Mouse (Mus musculus) heart, postnatal 0 days (tissue): Measurements from ENCODE around the gene Pou2f3. TPM values are rescaled to one million over a fixed set of nuclear protein-coding genes. Genes with fewer than 3 reads are reported as not detected.
A peak's percentile ranks its signal among the peaks of the same experiment; 100 is the strongest.

Experiments used
- ATAC-seq: fragments of 200-750 bp; cut with Nextera tagmentation; 2 replicates; pipeline ENCODE4 v1.8.0; 2017; ENCODE audit warnings: low read depth, moderate number of reproducible peaks, moderate library complexity; ENCODE audit not compliant: insufficient read depth
- DNase-seq: peaks from one replicate; pipeline ENCODE4 v3.0.0-alpha.2; 2016; ENCODE audit warnings: low spot score
- H3K27ac ChIP-seq: fragments of 300-500 bp; sonication (generic); 2 replicates; pipeline ENCODE4 v1.5.1; 2014; ENCODE audit warnings: low read depth, mild to moderate bottlenecking
- H3K27me3 ChIP-seq: fragments of 300-500 bp; sonication (generic); 2 replicates; pipeline ENCODE4 v1.6.1; 2014; ENCODE audit warnings: low read length, mixed read lengths; ENCODE audit not compliant: control insufficient read depth, insufficient read depth
- H3K36me3 ChIP-seq: fragments of 300-500 bp; sonication (generic); replicated peaks from 2 replicates; pipeline ENCODE4 v1.6.1; 2014; ENCODE audit warnings: low read length, mixed read lengths; ENCODE audit not compliant: control insufficient read depth, insufficient read depth
- H3K4me1 ChIP-seq: fragments of 300-500 bp; sonication (generic); 2 replicates; pipeline ENCODE4 v1.6.1; 2014; ENCODE audit warnings: antibody characterized with exemption; ENCODE audit not compliant: control insufficient read depth, insufficient read depth
- H3K4me2 ChIP-seq: fragments of 300-500 bp; sonication (generic); 2 replicates; pipeline ENCODE4 v1.6.1; 2014; ENCODE audit warnings: low read depth, mild to moderate bottlenecking, low read length, moderate library complexity
- H3K4me3 ChIP-seq: fragments of 300-500 bp; sonication (generic); 2 replicates; pipeline ENCODE4 v1.5.1; 2014; ENCODE audit warnings: low read depth, low read length
- H3K9ac ChIP-seq: fragments of 300-500 bp; sonication (generic); replicated peaks from 2 replicates; pipeline ENCODE4 v1.6.1; 2014; ENCODE audit warnings: low read depth, low read length, mixed read lengths
- H3K9me3 ChIP-seq: fragments of 300-500 bp; sonication (generic); replicated peaks from 2 replicates; pipeline ENCODE4 v1.6.1; 2016; ENCODE audit warnings: low read length; ENCODE audit not compliant: control insufficient read depth
- CTCF ChIP-seq: IDR thresholded peaks from 2 replicates; pipeline ENCODE4 v1.5.1; 2016; ENCODE audit warnings: antibody characterized with exemption, control low read depth, low read depth
- EP300 ChIP-seq: IDR thresholded peaks from 2 replicates; pipeline ENCODE4 v1.6.1; 2016; ENCODE audit warnings: antibody characterized with exemption, low read depth
- WGBS: fragments of 180-500 bp; shearing (Covaris S2); extraction: QIAGEN DNeasy Blood & Tissue Kit; methylation state at CpG from one replicate; pipeline ENCODE4 v1.1.7; 2014; 5-methylcytosine and 5-hydroxymethylcytosine counted together
- polyA plus RNA-seq: library from polyadenylated mRNA; unstranded; fragments of >200 nt; fragmentation: Nextera tagmentation; extraction: Ambion mirVana; gene quantifications from 2 replicates; pipeline ENCODE4 v1.2.1, GENCODE M21; 2015
- total RNA-seq: library from RNA; depleted of rRNA; stranded (reverse); fragments of >200 nt; gene quantifications from 2 replicates; pipeline ENCODE4 v1.2.3, GENCODE M21; 2014; ENCODE audit warnings: low replicate concordance

The Pou2f3 gene
- total and polyA plus RNA-seq, 2 experiments from 2014 or later: 0.08 TPM; not detected in 1

DNA sequence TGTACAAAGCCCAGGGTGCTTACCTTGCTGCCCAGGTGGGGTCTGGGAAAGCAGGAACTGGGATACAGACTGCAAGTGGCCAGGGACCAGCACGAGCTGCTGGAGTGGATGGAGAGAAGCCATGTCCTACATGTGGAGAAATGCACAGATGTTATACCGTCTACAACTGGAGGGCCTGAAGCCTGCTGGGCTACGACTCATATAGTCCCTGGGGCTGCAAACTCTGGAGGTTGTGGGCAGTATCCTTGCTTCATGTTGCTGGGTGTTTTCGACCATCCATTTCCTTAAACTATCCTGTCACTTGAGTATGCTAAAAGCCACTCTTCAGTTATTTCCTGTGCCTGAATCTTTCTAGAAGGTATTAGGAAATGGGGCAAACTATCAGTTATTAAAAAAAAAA lies 65.0 kb downstream of the Pou2f3 start:
- Histone ChIP-seq H3K4me2 (no peak overlapping the region), H3K4me3 (no peak overlapping the region), H3K9ac (no peak overlapping the region), H3K27me3 (0 out of 2 replicates have a peak, but pooled peaks cover 7% of the 10 kb centered on the region), H3K36me3 (no peaks in the 10 kb centered on the region), H3K9me3 (no peaks in the 10 kb centered on the region), H3K27ac (no peak overlapping the region), H3K4me1 (peaks cover 11% of the 10 kb centered on the region; the same call in 1 of the 2 replicates)
- no peak for TF ChIP-seq EP300
- no peak for TF ChIP-seq CTCF
- DNase-seq (no peak), ATAC-seq (no peak)
- WGBS: 81% methylated on average over 4 of the region's 4 CpGs

DNA sequence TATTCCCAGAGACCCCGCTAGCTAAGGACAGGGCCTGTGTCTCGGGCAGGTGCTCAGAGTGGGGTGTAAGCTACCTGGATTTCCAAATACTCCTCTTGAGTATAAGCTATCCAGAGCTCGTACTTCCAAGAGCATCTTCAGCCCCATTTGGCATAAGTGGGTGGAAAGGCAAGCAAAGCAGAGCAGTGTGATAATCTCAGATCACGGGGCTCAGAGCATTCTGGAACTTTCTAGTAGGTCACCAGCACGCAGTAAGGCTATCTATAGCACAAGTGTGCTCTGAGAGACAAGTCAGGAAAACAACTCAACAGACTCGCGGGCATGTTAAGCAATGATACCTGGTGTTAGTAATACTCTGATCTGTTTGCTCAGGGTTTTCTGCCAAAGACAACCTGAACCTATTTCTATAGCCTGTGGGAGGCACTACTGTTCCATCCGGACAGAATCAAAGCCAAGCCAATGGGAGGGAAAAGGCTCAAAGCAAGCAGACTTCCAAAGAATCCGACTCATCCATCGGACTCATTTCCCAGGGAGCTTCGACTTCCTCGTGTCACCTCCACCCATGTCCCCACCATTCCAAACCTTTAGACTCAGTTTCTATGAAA lies 65.9 kb downstream of the Pou2f3 start:
- DNase-seq: peak; percentile 30
- ATAC-seq: peak; percentile 14; the same call in 1 of the 2 replicates
- Histone ChIP-seq H3K4me3 (no peak overlapping the region), H3K4me2 (no peak overlapping the region), H3K36me3 (no peaks in the 10 kb centered on the region), H3K27me3 (0 out of 2 replicates have a peak, but pooled peaks cover 7% of the 10 kb centered on the region), H3K9me3 (no peaks in the 10 kb centered on the region), H3K9ac (no peak overlapping the region), H3K4me1 (peaks cover 7% of the 10 kb centered on the region; the same call in 1 of the 2 replicates), H3K27ac (no peak overlapping the region)
- TF ChIP-seq CTCF (peak; percentile 46), EP300 (no peak)
- WGBS: 38% methylated on average over 12 of the region's 12 CpGs

DNA sequence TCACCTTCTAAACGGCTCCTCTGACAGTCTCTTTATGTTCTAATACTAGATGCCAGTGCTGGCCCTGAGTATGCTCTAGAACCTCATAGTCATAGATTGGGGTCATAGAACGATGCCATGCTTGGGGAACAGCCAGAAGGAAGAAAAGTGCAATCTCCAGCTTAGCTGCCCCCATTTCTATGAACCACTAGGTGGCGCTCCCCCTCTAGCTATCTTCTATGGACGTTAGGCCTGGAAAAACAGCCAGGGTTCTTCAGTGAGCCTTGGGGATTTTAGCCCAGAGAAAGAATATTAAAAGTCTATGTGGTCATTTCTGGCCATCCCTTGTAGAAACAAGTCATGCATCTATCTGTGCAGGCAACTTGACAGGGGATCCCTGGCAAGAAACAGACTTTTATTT lies 68.3 kb downstream of the Pou2f3 start:
- Histone ChIP-seq H3K9ac (no peak overlapping the region), H3K36me3 (no peaks in the 10 kb centered on the region), H3K4me2 (no peak overlapping the region), H3K9me3 (no peaks in the 10 kb centered on the region), H3K27me3 (0 out of 2 replicates have a peak, but pooled peaks cover 7% of the 10 kb centered on the region), H3K4me3 (no peak overlapping the region), H3K4me1 (peaks cover 7% of the 10 kb centered on the region; the same call in 1 of the 2 replicates), H3K27ac (no peak overlapping the region)
- 0 out of 2 replicates have a peak, but pooled peaks have one; percentile 17 for ATAC-seq
- TF ChIP-seq EP300 (no peak), CTCF (peak; percentile 96)
- WGBS: 5% methylated on average over 4 of the region's 4 CpGs
- DNase-seq: peak; percentile 82

DNA sequence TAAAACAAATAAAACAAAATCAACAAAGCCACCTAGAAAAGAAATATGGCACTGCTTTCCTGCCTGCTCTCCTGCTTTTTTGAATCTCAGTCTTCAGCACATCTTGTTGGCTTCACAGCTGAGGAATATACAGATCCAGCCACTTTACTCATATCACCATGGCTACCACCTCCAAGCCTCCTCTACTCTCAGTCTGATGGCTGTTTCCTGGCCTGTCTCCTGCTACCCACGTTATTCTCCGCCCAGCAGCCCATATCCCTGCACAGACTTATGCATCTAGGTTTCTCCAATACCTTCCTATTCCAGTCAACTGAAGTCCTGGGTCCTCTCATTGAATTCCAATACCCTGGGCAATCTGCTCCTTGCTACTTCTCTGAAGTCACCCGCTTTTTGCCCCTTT lies 76.6 kb downstream of the Pou2f3 start:
- Histone ChIP-seq H3K4me1 (no peaks in the 10 kb centered on the region), H3K9me3 (no peaks in the 10 kb centered on the region), H3K4me3 (no peak overlapping the region), H3K9ac (no peak overlapping the region), H3K4me2 (no peak overlapping the region), H3K27ac (no peak overlapping the region), H3K36me3 (no peaks in the 10 kb centered on the region), H3K27me3 (no peaks in the 10 kb centered on the region)
- TF ChIP-seq CTCF: no peak
- TF ChIP-seq EP300: no peak
- no peak for ATAC-seq
- DNase-seq: no peak
- 68% methylated on average over 3 of the region's 3 CpGs for WGBS

DNA sequence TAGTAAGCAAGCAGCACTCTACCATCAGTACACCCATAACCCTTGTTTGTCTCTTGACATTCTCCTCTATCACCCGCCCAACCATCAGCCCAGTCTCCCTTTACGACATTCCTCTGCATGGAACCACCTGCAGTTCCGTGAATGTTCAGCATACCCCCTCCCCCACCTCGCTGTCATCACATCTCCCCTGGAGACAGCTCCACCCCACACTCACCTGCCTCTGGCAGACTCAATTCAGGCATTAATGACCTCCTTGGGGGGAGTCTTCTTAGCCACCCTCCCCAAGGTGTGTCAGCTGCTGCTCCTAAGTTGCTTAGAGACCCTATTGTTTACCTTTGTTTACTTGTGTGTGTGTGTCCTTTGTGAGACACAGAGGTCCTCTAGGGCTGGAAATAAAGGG lies 77.8 kb downstream of the Pou2f3 start:
- H3K4me2 ChIP-seq: no peak overlapping the region
- no peak for DNase-seq
- 0 out of 2 replicates have a peak, but pooled peaks cover 4% of the 10 kb centered on the region for H3K4me1 ChIP-seq
- H3K27me3 ChIP-seq: no peaks in the 10 kb centered on the region
- H3K4me3 ChIP-seq: no peak overlapping the region
- no peaks in the 10 kb centered on the region for H3K9me3 ChIP-seq
- H3K27ac ChIP-seq: no peak overlapping the region
- no peak for ATAC-seq
- no peak for TF ChIP-seq EP300
- no peak for TF ChIP-seq CTCF
- no peak overlapping the region for H3K9ac ChIP-seq
- 24% methylated on average over 4 of the region's 4 CpGs for WGBS
- no peaks in the 10 kb centered on the region for H3K36me3 ChIP-seq

DNA sequence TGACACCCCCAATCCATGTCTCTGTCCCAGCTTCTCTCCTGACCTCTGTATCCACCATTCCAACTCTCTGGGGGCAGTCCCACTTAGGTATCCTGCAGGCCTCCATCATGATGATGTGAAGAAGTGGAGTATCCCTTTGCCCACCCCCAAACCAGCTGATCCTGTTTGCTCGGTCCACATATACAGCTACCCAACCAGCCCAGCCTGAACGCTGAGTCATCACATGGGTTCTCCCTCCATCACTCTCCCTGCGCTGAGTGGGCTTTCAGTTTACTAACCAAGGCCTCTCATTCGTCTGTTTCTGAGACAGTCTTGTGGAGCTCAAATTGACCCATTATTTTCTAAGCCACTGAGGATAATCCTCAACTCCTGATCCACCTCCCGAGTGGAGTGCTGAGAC lies 78.2 kb downstream of the Pou2f3 start:
- no peaks in the 10 kb centered on the region for H3K36me3 ChIP-seq

More for the DNA sequence above, 78.2 kb downstream of the Pou2f3 start:
- H3K27ac ChIP-seq: no peak overlapping the region
- H3K9ac ChIP-seq: no peak overlapping the region
- H3K9me3 ChIP-seq: no peaks in the 10 kb centered on the region
- no peak overlapping the region for H3K4me2 ChIP-seq
- DNase-seq: no peak
- 0 out of 2 replicates have a peak, but pooled peaks cover 5% of the 10 kb centered on the region for H3K4me1 ChIP-seq
- H3K27me3 ChIP-seq: no peaks in the 10 kb centered on the region
- no peak for ATAC-seq
- TF ChIP-seq EP300 (no peak), CTCF (no peak)
- H3K4me3 ChIP-seq: no peak overlapping the region
- 67% methylated on average over 5 of the region's 5 CpGs for WGBS
